Mouse (Mus musculus) spleen, adult 2 months (tissue): ENCODE measurements around the gene Fbxo47.

ENCODE experiments used
- CTCF ChIP-seq: fragments of 200-500 bp; IDR thresholded peaks from 2 replicates; pipeline ENCODE4 v1.5.1; 2011; ENCODE audit warnings: mild to moderate bottlenecking, inconsistent platforms; ENCODE audit not compliant: insufficient read depth, insufficient read length, insufficient replicate concordance; ENCODE audit errors: extremely low read depth
- POLR2A ChIP-seq: fragments of 200-500 bp; IDR thresholded peaks from 2 replicates; pipeline ENCODE4 v1.6.1; 2011; ENCODE audit warnings: low read depth, low read length, inconsistent platforms

DNA sequence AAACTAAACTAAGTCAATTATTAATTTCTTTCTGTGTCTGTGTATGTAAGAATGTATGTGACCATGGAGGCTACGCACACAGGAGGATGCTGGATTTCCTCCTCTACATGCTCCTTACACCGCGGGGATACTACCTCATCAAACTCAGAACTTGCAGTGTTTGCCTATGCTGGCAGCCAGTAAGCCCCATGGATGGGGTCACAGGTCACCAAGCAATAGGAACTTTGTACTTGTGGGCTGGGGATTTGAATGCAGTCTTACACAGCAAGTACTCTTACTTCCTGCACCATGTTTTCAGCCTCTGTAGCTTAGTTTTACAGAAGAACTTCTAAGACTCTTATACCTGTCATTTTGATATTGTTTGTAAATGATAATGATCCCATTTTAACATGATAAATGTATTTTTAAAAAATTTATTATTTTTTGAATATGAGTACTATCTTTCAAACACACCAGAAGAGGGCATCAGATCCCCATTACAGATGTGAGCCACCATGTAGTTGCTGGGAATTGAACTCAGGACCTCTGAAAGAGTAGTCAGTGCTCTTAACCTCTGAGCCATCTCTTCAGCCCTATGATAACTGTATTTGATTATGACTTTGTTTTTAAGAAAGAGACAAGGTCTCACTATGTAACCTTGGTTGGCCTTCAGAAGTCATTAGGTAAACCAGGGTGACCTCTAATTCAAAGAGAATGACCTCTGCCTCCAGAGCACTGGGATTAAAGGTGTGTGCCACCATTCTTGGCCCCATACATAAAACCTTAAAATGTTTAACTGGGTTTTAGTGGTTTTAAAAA is 17.7 kb downstream of the Fbxo47 start:
- no peak for TF ChIP-seq CTCF
- no peak for TF ChIP-seq POLR2A
